Mouse (Mus musculus) hindbrain, embryonic 10.5 days (tissue): ENCODE results near the gene Pdcd7. TPM values are rescaled to one million over a fixed set of nuclear protein-coding genes. Genes with fewer than 3 reads are reported as not detected.
"Not testable (repeated sequence)": the region's sequence is repeated elsewhere in the genome, so short reads cannot be mapped to it uniquely, and the experiment has no call there.

Experiments
- DNase-seq: peaks from one replicate; pipeline ENCODE4 v3.0.0-alpha.2; 2017; ENCODE audit warnings: low spot score
- H3K27ac ChIP-seq: fragments of 300-500 bp; sonication (generic); 2 replicates; pipeline ENCODE4 v1.5.1; 2016; ENCODE audit warnings: mild to moderate bottlenecking, moderate library complexity
- H3K27me3 ChIP-seq: fragments of 300-500 bp; sonication (generic); 2 replicates; pipeline ENCODE4 v1.6.1; 2016; ENCODE audit warnings: mild to moderate bottlenecking; ENCODE audit not compliant: poor library complexity, insufficient read depth, severe bottlenecking
- H3K36me3 ChIP-seq: fragments of 300-500 bp; sonication (generic); 2 replicates; pipeline ENCODE4 v1.6.1; 2016; ENCODE audit warnings: mild to moderate bottlenecking, moderate library complexity
- H3K4me1 ChIP-seq: fragments of 300-500 bp; sonication (generic); replicated peaks from 2 replicates; pipeline ENCODE4 v1.6.1; 2016; ENCODE audit warnings: mild to moderate bottlenecking
- H3K4me3 ChIP-seq: fragments of 300-500 bp; sonication (generic); 2 replicates; pipeline ENCODE4 v1.5.1; 2016; ENCODE audit warnings: mild to moderate bottlenecking, moderate library complexity
- H3K9me3 ChIP-seq: fragments of 300-500 bp; sonication (generic); 2 replicates; pipeline ENCODE4 v1.6.1; 2016; ENCODE audit warnings: mild to moderate bottlenecking, moderate library complexity
- WGBS: fragments of 180-500 bp; shearing (Covaris S2); methylation state at CpG from one replicate; pipeline ENCODE4 v1.1.7; 2016; 5-methylcytosine and 5-hydroxymethylcytosine counted together
- polyA plus RNA-seq: library from polyadenylated mRNA; unstranded; fragments of >200 nt; fragmentation: Nextera tagmentation; extraction: Ambion mirVana; gene quantifications from 2 replicates; pipeline ENCODE4 v1.2.1, GENCODE M21; 2016

Gene Pdcd7
- polyA plus RNA-seq, 1 experiment from 2014 or later, result 11.6 TPM

DNA sequence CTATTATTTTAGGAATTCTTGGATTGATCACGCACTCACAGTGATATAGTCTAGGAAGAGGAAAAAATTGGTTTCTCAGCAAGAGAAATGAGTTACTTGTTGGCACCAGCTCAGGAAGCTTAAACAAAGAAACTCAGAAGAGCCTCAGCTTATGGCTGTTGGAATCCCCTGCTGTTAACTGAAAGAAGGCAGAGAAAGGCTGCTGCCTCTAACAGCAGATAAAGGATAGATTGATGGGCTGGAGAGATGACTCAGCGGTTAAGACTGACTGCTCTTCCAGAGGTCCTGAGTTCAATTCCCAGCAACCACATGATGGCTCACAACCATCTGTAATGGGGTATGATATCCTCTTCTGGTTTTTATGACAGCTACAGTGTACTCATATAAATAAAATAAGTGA, 18.5 kb upstream of the Pdcd7 start:
- 97% methylated on average over 2 of the region's 2 CpGs for WGBS
- Histone ChIP-seq H3K27ac (no peak overlapping the region), H3K27me3 (no peaks in the 10 kb centered on the region), H3K9me3 (no peaks in the 10 kb centered on the region), H3K4me3 (no peak overlapping the region), H3K36me3 (peaks cover 87% of the 10 kb centered on the region), H3K4me1 (no peaks in the 10 kb centered on the region)
- no peak for DNase-seq

GRCm38 (mm10) chr9:65333958-65334357, 11.9 kb upstream of the Pdcd7 start:
- H3K27ac ChIP-seq, result no peak overlapping the region
- no peaks in the 10 kb centered on the region for H3K4me1 ChIP-seq
- no peaks in the 10 kb centered on the region for H3K9me3 ChIP-seq
- WGBS, result 87% methylated on average over 5 of the region's 5 CpGs
- peaks cover 24% of the 10 kb centered on the region for H3K36me3 ChIP-seq
- no peaks in the 10 kb centered on the region for H3K27me3 ChIP-seq
- no peak for DNase-seq
- no peak overlapping the region for H3K4me3 ChIP-seq

DNA sequence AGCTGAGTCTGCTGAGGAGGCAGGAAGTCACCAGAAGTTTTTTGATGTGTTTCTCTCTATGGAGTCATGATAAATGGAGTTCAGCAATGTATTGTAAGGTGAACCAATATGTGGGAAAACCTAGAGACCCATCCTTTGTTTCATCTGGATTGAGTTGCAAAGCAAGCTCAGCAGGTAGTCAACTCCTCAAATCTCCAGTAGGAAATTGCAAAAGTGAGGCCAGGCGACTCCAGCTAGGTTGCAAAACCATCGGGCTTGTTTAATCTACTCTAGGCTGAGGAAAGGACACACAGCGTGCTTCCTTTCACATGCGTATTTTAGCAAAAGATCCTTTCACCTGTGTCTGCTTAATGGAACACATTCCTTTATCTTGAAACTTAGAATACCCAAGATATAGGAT, 6.8 kb upstream of the Pdcd7 start:
- WGBS, result 82% methylated on average over 4 of the region's 4 CpGs
- no peaks in the 10 kb centered on the region for H3K36me3 ChIP-seq
- no peaks in the 10 kb centered on the region for H3K9me3 ChIP-seq

DNA sequence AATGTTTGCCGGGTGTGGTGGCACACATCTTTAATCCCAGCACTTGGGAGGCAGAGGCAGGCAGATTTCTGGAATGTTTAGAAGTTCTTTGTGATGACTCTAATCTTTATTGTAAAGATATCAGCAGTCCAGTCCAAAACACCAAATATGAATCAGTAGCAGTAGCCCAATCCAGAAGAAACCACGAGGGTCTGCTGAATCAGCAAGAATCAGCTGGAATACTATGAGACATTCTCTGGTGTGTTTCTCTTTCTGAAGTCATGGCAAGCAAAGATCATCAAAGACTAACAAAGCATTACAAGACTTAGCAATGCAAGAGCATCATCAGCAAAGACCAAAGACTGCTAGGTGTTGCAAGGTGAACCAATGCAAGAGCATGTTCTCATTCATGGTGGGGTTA, 5.5 kb upstream of the Pdcd7 start:
- no peak overlapping the region for H3K4me3 ChIP-seq
- DNase-seq, result no peak
- no peaks in the 10 kb centered on the region for H3K4me1 ChIP-seq
- H3K36me3 ChIP-seq, result no peaks in the 10 kb centered on the region
- peaks cover 8% of the 10 kb centered on the region; the same call in 1 of the 2 replicates for H3K9me3 ChIP-seq
- 79% methylated on average over 2 of the region's 2 CpGs for WGBS
- H3K27ac ChIP-seq, result no peak overlapping the region
- no peaks in the 10 kb centered on the region for H3K27me3 ChIP-seq

More for the DNA sequence above, 6.8 kb upstream of the Pdcd7 start:
- Histone ChIP-seq H3K4me1 (no peaks in the 10 kb centered on the region), H3K27ac (no peak overlapping the region), H3K27me3 (no peaks in the 10 kb centered on the region), H3K4me3 (no peak overlapping the region)
- DNase-seq, result no peak

- H3K36me3 ChIP-seq, H3K27me3 ChIP-seq, H3K9me3 ChIP-seq, DNase-seq: not testable (repeated sequence)
- Histone ChIP-seq H3K4me1 (peaks cover 19% of the 10 kb centered on the region), H3K27ac (peak overlapping the region; percentile 95), H3K4me3 (peak overlapping the region; percentile 100)
- 74% methylated on average over 11 of the region's 11 CpGs for WGBS
Measured at GRCm38 (mm10) chr9:65345439-65345838, 465 bp upstream of the Pdcd7 start.

DNA sequence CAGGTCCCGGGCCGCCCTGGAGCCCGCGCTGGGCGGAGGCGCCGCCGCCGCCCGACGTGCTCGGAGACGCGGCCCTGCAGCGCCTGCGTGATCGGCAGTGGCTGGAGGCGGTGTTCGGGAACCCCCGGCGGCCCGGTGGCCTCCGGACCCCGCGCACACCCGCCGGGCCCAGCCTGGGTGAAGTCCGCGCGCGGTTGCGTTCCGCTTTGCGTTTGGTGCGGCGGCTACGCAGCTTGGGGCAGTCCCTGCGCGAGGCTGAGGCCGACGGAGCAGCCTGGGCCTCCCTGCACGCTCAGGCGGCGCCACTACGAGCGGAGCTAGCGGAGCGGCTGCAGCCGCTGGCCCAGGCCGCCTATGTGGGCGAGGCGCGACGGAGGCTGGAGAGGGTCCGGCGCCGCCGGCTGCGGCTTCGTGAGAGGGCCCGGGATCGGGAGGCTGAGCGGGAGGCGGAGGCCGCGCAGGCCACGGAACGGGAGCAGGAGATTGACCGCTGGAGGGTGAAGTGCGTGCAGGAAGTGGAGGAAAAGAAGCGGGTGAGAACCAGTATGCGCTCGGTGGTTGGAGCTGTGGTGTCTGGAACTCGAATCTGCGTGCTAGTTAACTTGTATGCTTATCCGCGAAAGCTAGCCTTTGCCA, 690 bp downstream of the Pdcd7 start:
- under 1% methylated on average over 77 of the region's 77 CpGs for WGBS
- Histone ChIP-seq H3K9me3 (peaks cover 8% of the 10 kb centered on the region; the same call in 1 of the 2 replicates), H3K36me3 (no peaks in the 10 kb centered on the region), H3K4me1 (peaks cover 19% of the 10 kb centered on the region), H3K4me3 (peak overlapping the region; percentile 100), H3K27me3 (no peaks in the 10 kb centered on the region), H3K27ac (peak overlapping the region; percentile 95)
- DNase-seq, result peak; percentile 66

DNA sequence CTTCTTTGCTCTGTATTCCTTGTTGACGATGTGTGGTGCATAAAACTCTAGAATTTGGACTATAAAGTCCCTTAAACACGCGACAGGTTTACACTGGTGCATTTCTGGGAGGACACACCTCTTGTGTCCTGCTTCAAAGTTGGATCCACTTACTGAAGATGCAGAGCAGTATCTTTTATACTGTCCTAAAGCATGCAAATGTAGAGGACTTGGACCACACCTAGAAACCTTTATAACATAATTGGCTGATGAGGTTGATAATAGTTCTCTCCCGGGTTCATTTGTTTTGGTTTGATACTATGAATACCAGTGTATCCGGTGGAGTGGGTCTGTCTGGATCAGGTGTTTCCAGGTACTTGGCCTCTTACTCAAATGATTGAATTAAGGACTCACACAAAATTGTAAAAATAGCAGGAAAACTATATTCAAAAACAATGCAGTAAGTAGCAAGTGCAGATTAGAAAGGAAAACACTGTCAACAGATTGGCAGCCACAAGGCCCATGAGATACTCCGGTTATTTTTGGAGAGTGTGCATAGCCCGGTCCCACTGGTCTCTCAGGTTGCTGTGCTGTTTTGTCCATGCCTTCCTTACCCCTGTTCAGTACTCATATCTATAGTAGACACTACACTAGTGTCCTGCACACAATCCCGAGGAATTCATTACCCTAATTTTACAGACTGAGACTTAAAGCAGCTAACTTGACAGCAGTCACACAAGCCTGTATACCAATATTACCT, 1.4 kb downstream of the Pdcd7 start:
- no peaks in the 10 kb centered on the region for H3K36me3 ChIP-seq
- H3K9me3 ChIP-seq, result peaks cover 8% of the 10 kb centered on the region; the same call in 1 of the 2 replicates
- WGBS, result 52% methylated on average over 8 of the region's 8 CpGs
- peak overlapping the region; percentile 100 for H3K4me3 ChIP-seq
- peak overlapping the region; percentile 95 for H3K27ac ChIP-seq
- DNase-seq, result no peak
- peaks cover 19% of the 10 kb centered on the region for H3K4me1 ChIP-seq
- H3K27me3 ChIP-seq, result no peaks in the 10 kb centered on the region

GRCm38 (mm10) chr9:65353251-65353650, 7.3 kb downstream of the Pdcd7 start:
- Histone ChIP-seq H3K4me1 (peaks cover 1% of the 10 kb centered on the region), H3K27ac (no peak overlapping the region), H3K36me3 (peaks cover 44% of the 10 kb centered on the region), H3K27me3 (no peaks in the 10 kb centered on the region), H3K9me3 (no peaks in the 10 kb centered on the region), H3K4me3 (no peak overlapping the region)
- WGBS, result 90% methylated on average over 5 of the region's 5 CpGs
- no peak for DNase-seq

- no peak for DNase-seq
- Histone ChIP-seq H3K4me3 (no peak overlapping the region), H3K36me3 (peaks cover 77% of the 10 kb centered on the region), H3K27me3 (no peaks in the 10 kb centered on the region), H3K27ac (no peak overlapping the region), H3K4me1 (no peaks in the 10 kb centered on the region), H3K9me3 (no peaks in the 10 kb centered on the region)
- 86% methylated on average over 7 of the region's 7 CpGs for WGBS
Measured at GRCm38 (mm10) chr9:65356561-65356960, 10.7 kb downstream of the Pdcd7 start.

DNA sequence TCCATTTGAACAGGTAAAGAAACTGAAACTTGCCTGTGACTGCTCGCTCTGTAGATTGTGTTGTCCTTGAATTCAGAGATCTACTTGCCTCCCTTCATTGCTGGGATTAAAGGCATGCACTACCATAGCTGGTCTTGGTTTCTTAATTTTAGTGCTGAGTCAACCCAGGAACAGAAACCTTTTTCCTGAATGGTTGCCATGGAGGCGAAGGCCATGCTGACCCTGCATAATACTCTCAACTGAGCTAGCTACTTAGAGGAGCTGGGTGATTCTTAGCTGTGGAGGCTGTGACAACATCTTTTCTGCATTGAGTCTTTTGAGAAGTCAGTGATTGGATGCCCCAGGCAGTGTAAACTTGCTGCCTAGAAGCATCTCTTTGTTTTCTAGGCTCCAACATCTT, 11.1 kb downstream of the Pdcd7 start:
- H3K4me1 ChIP-seq, result no peaks in the 10 kb centered on the region
- H3K4me3 ChIP-seq, result no peak overlapping the region
- WGBS, result 94% methylated on average over 2 of the region's 2 CpGs
- H3K36me3 ChIP-seq, result peaks cover 81% of the 10 kb centered on the region
- no peaks in the 10 kb centered on the region for H3K27me3 ChIP-seq
- no peaks in the 10 kb centered on the region for H3K9me3 ChIP-seq
- no peak for DNase-seq
- no peak overlapping the region for H3K27ac ChIP-seq

GRCm38 (mm10) chr9:65358956-65359480, 13.1 kb downstream of the Pdcd7 start:
- H3K27ac ChIP-seq, result no peak overlapping the region
- no peaks in the 10 kb centered on the region for H3K27me3 ChIP-seq
- DNase-seq, result no peak
- no peaks in the 10 kb centered on the region for H3K9me3 ChIP-seq
- no peaks in the 10 kb centered on the region for H3K4me1 ChIP-seq
- H3K4me3 ChIP-seq, result no peak overlapping the region
- WGBS, result 92% methylated on average over 1 of the region's 1 CpGs
- H3K36me3 ChIP-seq, result peaks cover 88% of the 10 kb centered on the region

- Histone ChIP-seq H3K4me3 (no peak within 1 kb of the TSS), H3K36me3 (peaks cover 82% of the 10 kb centered on the region), H3K4me1 (no peaks in the 10 kb centered on the region), H3K27ac (no peak within 1 kb of the TSS), H3K27me3 (no peaks in the 10 kb centered on the region), H3K9me3 (no peaks in the 10 kb centered on the region)
- no peak for DNase-seq
- WGBS, result 93% methylated on average over 16 of the region's 16 CpGs
Measured at GRCm38 (mm10) chr9:65360641-65361448, 14.9 kb downstream of the Pdcd7 start, which contains the start of gene Ubap1l. Gene Ubap1l (plus strand): TSS chr9:65361041.
